Mouse (Mus musculus) activated CD4-positive, CD25-positive, alpha-beta regulatory T cell, adult 9 weeks (primary cell): ENCODE results near the gene Pcdh7. TPM values are rescaled to one million over a fixed set of nuclear protein-coding genes. Genes with fewer than 3 reads are reported as not detected.

Experiments used
- polyA plus RNA-seq: library from polyadenylated mRNA; unstranded; fragments of 100-300 nt; shearing (Covaris generic); gene quantifications from one replicate; pipeline ENCODE4 v1.2.1, GENCODE M21; 2017

Gene Pcdh7
- polyA plus RNA-seq, result not detected

GRCm38 (mm10) chr5:57717906-57718875, at the start of gene Pcdh7:
Gene Pcdh7 (plus strand): TSS chr5:57717967.

